Mouse (Mus musculus) hindbrain, embryonic 11.5 days (tissue): ENCODE measurements at regions not wholly inside any gene's neighbourhood (a gene's known extent, or its start where the extent isn't known, plus 50 kb on each side); places are given as distances from the start of the nearest gene placed in this dataset.
A peak's percentile ranks its signal among the peaks of the same experiment; 100 is the strongest.

ENCODE experiments used
- ATAC-seq: fragments of 200-750 bp; cut with Nextera tagmentation; 2 replicates; pipeline ENCODE4 v1.8.0; 2017; ENCODE audit warnings: mild to moderate bottlenecking, moderate TSS enrichment, moderate library complexity; ENCODE audit not compliant: low FRiP score
- DNase-seq: peaks from one replicate; pipeline ENCODE4 v3.0.0-alpha.2; 2015; ENCODE audit warnings: low spot score
- H3K27ac ChIP-seq: fragments of 300-500 bp; sonication (generic); 2 replicates; pipeline ENCODE4 v1.5.1; 2014; ENCODE audit warnings: mild to moderate bottlenecking, low read depth, low read length
- H3K27me3 ChIP-seq: fragments of 300-500 bp; sonication (generic); 2 replicates; pipeline ENCODE4 v1.6.1; 2014; ENCODE audit warnings: mild to moderate bottlenecking, low read length, moderate library complexity, mixed read lengths; ENCODE audit not compliant: control insufficient read depth, insufficient read depth
- H3K36me3 ChIP-seq: fragments of 300-500 bp; sonication (generic); 2 replicates; pipeline ENCODE4 v1.6.1; 2014; ENCODE audit warnings: mild to moderate bottlenecking, low read length, moderate library complexity, mixed read lengths; ENCODE audit not compliant: control insufficient read depth, insufficient read depth
- H3K4me1 ChIP-seq: fragments of 300-500 bp; sonication (generic); replicated peaks from 2 replicates; pipeline ENCODE4 v1.6.1; 2014; ENCODE audit warnings: low read length, mixed read lengths; ENCODE audit not compliant: control insufficient read depth, insufficient read depth
- H3K4me2 ChIP-seq: fragments of 300-500 bp; sonication (generic); replicated peaks from 2 replicates; pipeline ENCODE4 v1.6.1; 2014; ENCODE audit warnings: mild to moderate bottlenecking, low read depth, low read length
- H3K4me3 ChIP-seq: fragments of 300-500 bp; sonication (generic); 2 replicates; pipeline ENCODE4 v1.5.1; 2014; ENCODE audit warnings: low read depth, low read length
- H3K9ac ChIP-seq: fragments of 300-500 bp; sonication (generic); 2 replicates; pipeline ENCODE4 v1.6.1; 2014; ENCODE audit warnings: low read depth, low read length
- H3K9me3 ChIP-seq: fragments of 300-500 bp; sonication (generic); 2 replicates; pipeline ENCODE4 v1.6.1; 2016; ENCODE audit warnings: low read length; ENCODE audit not compliant: control insufficient read depth
- WGBS: fragments of 180-500 bp; shearing (Covaris S2); extraction: QIAGEN DNeasy Blood & Tissue Kit; methylation state at CpG from one replicate; pipeline ENCODE4 v1.1.7; 2014; 5-methylcytosine and 5-hydroxymethylcytosine counted together

- Histone ChIP-seq H3K4me2 (no peak overlapping the region), H3K27ac (no peak overlapping the region), H3K4me1 (no peaks in the 10 kb centered on the region), H3K27me3 (no peaks in the 10 kb centered on the region), H3K9me3 (no peaks in the 10 kb centered on the region), H3K36me3 (no peaks in the 10 kb centered on the region), H3K9ac (no peak overlapping the region), H3K4me3 (no peak overlapping the region)
- DNase-seq (peak; percentile 83), ATAC-seq (peak; percentile 65; the same call in 1 of the 2 replicates)
- 3% methylated on average over 2 of the region's 2 CpGs for WGBS
These were observed 513.9 kb upstream of the Dsel start for GRCm38 (mm10) chr1:112378660-112379059.

- WGBS, result 80% methylated on average over 1 of the region's 1 CpGs
- H3K27me3 ChIP-seq, result no peaks in the 10 kb centered on the region
These were observed 491.1 kb upstream of the Dsel start for GRCm38 (mm10) chr1:112355816-112356215.

More at GRCm38 (mm10) chr1:112355816-112356215, 491.1 kb upstream of the Dsel start:
- Histone ChIP-seq H3K9me3 (no peaks in the 10 kb centered on the region), H3K4me3 (no peak overlapping the region), H3K27ac (no peak overlapping the region), H3K4me2 (no peak overlapping the region), H3K9ac (no peak overlapping the region), H3K4me1 (no peaks in the 10 kb centered on the region), H3K36me3 (no peaks in the 10 kb centered on the region)
- no peak for DNase-seq
- ATAC-seq, result no peak
